Mouse (Mus musculus) myocyte (in vitro differentiated cells): ENCODE results near the gene Abcc12.

ENCODE experiments used
- MAX ChIP-seq: IDR thresholded peaks from one replicate; pipeline ENCODE4 v1.6.1; 2011; ENCODE audit warnings: low read depth, mild to moderate bottlenecking, control low read depth
- POLR2A ChIP-seq: IDR thresholded peaks from one replicate; pipeline ENCODE4 v1.6.1; 2011; ENCODE audit warnings: low read depth, mild to moderate bottlenecking, control low read depth, moderate library complexity; ENCODE audit not compliant: insufficient read length
- REST ChIP-seq: IDR thresholded peaks from one replicate; pipeline ENCODE4 v1.6.1; 2011; ENCODE audit warnings: mild to moderate bottlenecking, control low read depth, moderate library complexity; ENCODE audit not compliant: insufficient read depth, insufficient read length
- USF1 ChIP-seq: IDR thresholded peaks from one replicate; pipeline ENCODE4 v1.6.1; 2011; ENCODE audit warnings: low read depth, mild to moderate bottlenecking, control low read depth, moderate library complexity

GRCm38 (mm10) chr8:86586642-86587041 is 6.2 kb upstream of the Abcc12 start:
- no peak for TF ChIP-seq USF1
- no peak for TF ChIP-seq MAX
- TF ChIP-seq REST, result no peak
- no peak for TF ChIP-seq POLR2A
